Mouse (Mus musculus) limb, embryonic 11.5 days (tissue): ENCODE measurements around the gene Arhgef6. TPM values are rescaled to one million over a fixed set of nuclear protein-coding genes. Genes with fewer than 3 reads are reported as not detected.

Experiments used
- ATAC-seq: fragments of 200-750 bp; cut with Nextera tagmentation; 2 replicates; pipeline ENCODE4 v1.8.0; 2017; ENCODE audit warnings: low read depth; ENCODE audit not compliant: insufficient number of reproducible peaks, low FRiP score, low TSS enrichment
- DNase-seq: peaks from one replicate; pipeline ENCODE4 v3.0.0-alpha.2; 2015; ENCODE audit warnings: low spot score
- H3K27ac ChIP-seq: fragments of 300-500 bp; sonication (generic); replicated peaks from 2 replicates; pipeline ENCODE4 v1.5.1; 2014; ENCODE audit warnings: low read depth, mild to moderate bottlenecking, low read length
- H3K27me3 ChIP-seq: fragments of 300-500 bp; sonication (generic); 2 replicates; pipeline ENCODE4 v1.6.1; 2014; ENCODE audit warnings: mild to moderate bottlenecking, low read length, mixed read lengths; ENCODE audit not compliant: control insufficient read depth, insufficient read depth
- H3K36me3 ChIP-seq: fragments of 300-500 bp; sonication (generic); 2 replicates; pipeline ENCODE4 v1.6.1; 2014; ENCODE audit warnings: mild to moderate bottlenecking, low read length, moderate library complexity, mixed read lengths; ENCODE audit not compliant: control insufficient read depth, insufficient read depth
- H3K4me1 ChIP-seq: fragments of 300-500 bp; sonication (generic); 2 replicates; pipeline ENCODE4 v1.6.1; 2014; ENCODE audit warnings: low read length, mixed read lengths; ENCODE audit not compliant: control insufficient read depth, insufficient read depth
- H3K4me2 ChIP-seq: fragments of 300-500 bp; sonication (generic); 2 replicates; pipeline ENCODE4 v1.6.1; 2014; ENCODE audit warnings: low read depth, mild to moderate bottlenecking, moderate library complexity; ENCODE audit not compliant: severe bottlenecking
- H3K4me3 ChIP-seq: fragments of 300-500 bp; sonication (generic); 2 replicates; pipeline ENCODE4 v1.5.1; 2014; ENCODE audit warnings: low read depth, low read length
- H3K9ac ChIP-seq: fragments of 300-500 bp; sonication (generic); 2 replicates; pipeline ENCODE4 v1.6.1; 2014; ENCODE audit warnings: mild to moderate bottlenecking, low read length
- H3K9me3 ChIP-seq: fragments of 300-500 bp; sonication (generic); 2 replicates; pipeline ENCODE4 v1.6.1; 2016; ENCODE audit warnings: low read length; ENCODE audit not compliant: control insufficient read depth
- WGBS: fragments of 180-500 bp; shearing (Covaris S2); extraction: QIAGEN DNeasy Blood & Tissue Kit; methylation state at CpG from one replicate; pipeline ENCODE4 v1.1.7; 2014; 5-methylcytosine and 5-hydroxymethylcytosine counted together
- polyA plus RNA-seq: library from polyadenylated mRNA; unstranded; fragments of >200 nt; fragmentation: Nextera tagmentation; extraction: Ambion mirVana; gene quantifications from 2 replicates; pipeline ENCODE4 v1.2.1, GENCODE M21; 2014

The Arhgef6 gene
- polyA plus RNA-seq, 1 experiment from 2014 or later: 2.9 TPM

- DNase-seq: no peak
These were observed 138.1 kb downstream of the Arhgef6 start for GRCm38 (mm10) chrX:57200397-57200796.

GRCm38 (mm10) chrX:57198036-57198435, 140.5 kb downstream of the Arhgef6 start:
- ATAC-seq (no peak), DNase-seq (no peak)
- no peak overlapping the region for H3K9ac ChIP-seq
- no peak overlapping the region for H3K4me2 ChIP-seq
- no peak overlapping the region for H3K4me3 ChIP-seq
- no peaks in the 10 kb centered on the region for H3K4me1 ChIP-seq
- no peaks in the 10 kb centered on the region for H3K27me3 ChIP-seq
- no peaks in the 10 kb centered on the region for H3K9me3 ChIP-seq
- H3K36me3 ChIP-seq: no peaks in the 10 kb centered on the region
- 40% methylated on average over 2 of the region's 2 CpGs for WGBS
- no peak overlapping the region for H3K27ac ChIP-seq

More at GRCm38 (mm10) chrX:57200397-57200796, 138.1 kb downstream of the Arhgef6 start:
- no peaks in the 10 kb centered on the region for H3K36me3 ChIP-seq
- WGBS: 70% methylated on average over 2 of the region's 2 CpGs
- no peak overlapping the region for H3K9ac ChIP-seq
- ATAC-seq: no peak
- H3K4me1 ChIP-seq: no peaks in the 10 kb centered on the region
- H3K27ac ChIP-seq: no peak overlapping the region
- no peak overlapping the region for H3K4me2 ChIP-seq
- no peaks in the 10 kb centered on the region for H3K27me3 ChIP-seq
- H3K9me3 ChIP-seq: no peaks in the 10 kb centered on the region
- no peak overlapping the region for H3K4me3 ChIP-seq

- H3K9me3 ChIP-seq: no peaks in the 10 kb centered on the region
- no peak overlapping the region for H3K9ac ChIP-seq
- ATAC-seq (no peak), DNase-seq (no peak)
- no peak overlapping the region for H3K4me2 ChIP-seq
- no peak overlapping the region for H3K4me3 ChIP-seq
- WGBS: 84% methylated on average over 9 of the region's 9 CpGs
- no peak overlapping the region for H3K27ac ChIP-seq
- H3K27me3 ChIP-seq: no peaks in the 10 kb centered on the region
- H3K36me3 ChIP-seq: no peaks in the 10 kb centered on the region
- H3K4me1 ChIP-seq: no peaks in the 10 kb centered on the region
These were observed 142.2 kb downstream of the Arhgef6 start for GRCm38 (mm10) chrX:57196319-57196718.

- H3K9me3 ChIP-seq: no peaks in the 10 kb centered on the region
- no peak overlapping the region for H3K4me3 ChIP-seq
- no peak for DNase-seq
- 78% methylated on average over 5 of the region's 5 CpGs for WGBS
- H3K4me1 ChIP-seq: no peaks in the 10 kb centered on the region
- no peak for ATAC-seq
- no peaks in the 10 kb centered on the region for H3K27me3 ChIP-seq
- H3K36me3 ChIP-seq: no peaks in the 10 kb centered on the region
- H3K9ac ChIP-seq: no peak overlapping the region
- H3K27ac ChIP-seq: no peak overlapping the region
- no peak overlapping the region for H3K4me2 ChIP-seq
These were observed 149.2 kb downstream of the Arhgef6 start for GRCm38 (mm10) chrX:57189335-57189734.

- Histone ChIP-seq H3K4me3 (no peak overlapping the region), H3K4me1 (no peaks in the 10 kb centered on the region), H3K9me3 (no peaks in the 10 kb centered on the region), H3K4me2 (no peak overlapping the region), H3K9ac (no peak overlapping the region), H3K27ac (no peak overlapping the region), H3K36me3 (no peaks in the 10 kb centered on the region), H3K27me3 (no peaks in the 10 kb centered on the region)
- 80% methylated on average over 8 of the region's 8 CpGs for WGBS
- DNase-seq (no peak), ATAC-seq (no peak)
These were observed 151.2 kb downstream of the Arhgef6 start for GRCm38 (mm10) chrX:57187301-57187700.

- Histone ChIP-seq H3K9me3 (no peaks in the 10 kb centered on the region), H3K27ac (no peak overlapping the region), H3K4me1 (no peaks in the 10 kb centered on the region), H3K27me3 (no peaks in the 10 kb centered on the region), H3K9ac (no peak overlapping the region), H3K4me2 (no peak overlapping the region), H3K36me3 (no peaks in the 10 kb centered on the region), H3K4me3 (no peak overlapping the region)
- ATAC-seq (no peak), DNase-seq (no peak)
- WGBS: 87% methylated on average over 3 of the region's 3 CpGs
These were observed 155.2 kb downstream of the Arhgef6 start for GRCm38 (mm10) chrX:57183359-57183758.

- ATAC-seq (no peak), DNase-seq (no peak)
- no peaks in the 10 kb centered on the region for H3K9me3 ChIP-seq
- H3K36me3 ChIP-seq: no peaks in the 10 kb centered on the region
- no peaks in the 10 kb centered on the region for H3K27me3 ChIP-seq
- H3K9ac ChIP-seq: no peak overlapping the region
- no peak overlapping the region for H3K4me3 ChIP-seq
- no peaks in the 10 kb centered on the region for H3K4me1 ChIP-seq
- 85% methylated on average over 2 of the region's 2 CpGs for WGBS
- H3K27ac ChIP-seq: no peak overlapping the region
- no peak overlapping the region for H3K4me2 ChIP-seq
These were observed 156.1 kb downstream of the Arhgef6 start for GRCm38 (mm10) chrX:57182470-57182869.

Other genes with a start within 250 kb of the Arhgef6 start
- not detected in 2 replicates for gene Cd40lg, start 126.6 kb downstream of the Arhgef6 start, polyA plus RNA-seq
- 204 and 209 TPM in 2 replicates for gene Rbmx, start 54.3 kb upstream of the Arhgef6 start, polyA plus RNA-seq
- not detected in 2 replicates for gene Gm364, start 70.4 kb upstream of the Arhgef6 start, polyA plus RNA-seq
- not detected in 2 replicates for gene Gpr101, start 165.0 kb upstream of the Arhgef6 start, polyA plus RNA-seq